Mouse (Mus musculus): ENCODE data around the gene Hook2.

Hook2 gene

GRCm38 (mm10) chr8:84973803-84974542, 16.4 kb upstream of the Hook2 start:
- no peak for DNase-seq

- no peak for DNase-seq
These were observed 15.8 kb upstream of the Hook2 start for GRCm38 (mm10) chr8:84974543-84975142.

GRCm38 (mm10) chr8:84975434-84975833, 15.0 kb upstream of the Hook2 start:
- no peak for DNase-seq

GRCm38 (mm10) chr8:84976031-84976762, 14.2 kb upstream of the Hook2 start:
- DNase-seq: peak; percentile 96

- DNase-seq: no peak
These were observed 13.5 kb upstream of the Hook2 start for GRCm38 (mm10) chr8:84976763-84977434.

GRCm38 (mm10) chr8:84977435-84978247, 12.8 kb upstream of the Hook2 start:
- peak; percentile 71 for DNase-seq

- DNase-seq: peak; percentile 97
These were observed 12.0 kb upstream of the Hook2 start, which contains the start of gene Junb for GRCm38 (mm10) chr8:84978248-84978940. Gene Junb (minus strand): TSS chr8:84978718.

- DNase-seq: peak; percentile 95
These were observed 10.6 kb upstream of the Hook2 start for GRCm38 (mm10) chr8:84979599-84980421.

- no peak for DNase-seq
These were observed 9.6 kb upstream of the Hook2 start for GRCm38 (mm10) chr8:84980622-84981358.

GRCm38 (mm10) chr8:84981644-84982498, 8.5 kb upstream of the Hook2 start:
- no peak for DNase-seq

GRCm38 (mm10) chr8:84982499-84983011, 7.8 kb upstream of the Hook2 start:
- no peak for DNase-seq

GRCm38 (mm10) chr8:84984294-84985048, 5.9 kb upstream of the Hook2 start:
- no peak for DNase-seq

GRCm38 (mm10) chr8:84985049-84985683, 5.2 kb upstream of the Hook2 start:
- DNase-seq: no peak

GRCm38 (mm10) chr8:84985684-84986378, 4.6 kb upstream of the Hook2 start:
- DNase-seq: peak; percentile 98

GRCm38 (mm10) chr8:84986379-84986945, 3.9 kb upstream of the Hook2 start:
- no peak for DNase-seq

GRCm38 (mm10) chr8:84987388-84987787, 3.0 kb upstream of the Hook2 start:
- no peak for DNase-seq
